Mouse (Mus musculus) megakaryocyte, embryonic 14.5 days (primary cell): Measurements from ENCODE around the gene Gtpbp10.

ENCODE experiments used
- FLI1 ChIP-seq: IDR thresholded peaks from 2 replicates; pipeline ENCODE4 v1.6.1; 2012; ENCODE audit warnings: low read length, inconsistent platforms, mixed read lengths
- GATA1 ChIP-seq: IDR thresholded peaks from 3 replicates; pipeline ENCODE4 v1.6.1; 2012; ENCODE audit warnings: mixed read lengths, low read length, inconsistent platforms, borderline replicate concordance

DNA sequence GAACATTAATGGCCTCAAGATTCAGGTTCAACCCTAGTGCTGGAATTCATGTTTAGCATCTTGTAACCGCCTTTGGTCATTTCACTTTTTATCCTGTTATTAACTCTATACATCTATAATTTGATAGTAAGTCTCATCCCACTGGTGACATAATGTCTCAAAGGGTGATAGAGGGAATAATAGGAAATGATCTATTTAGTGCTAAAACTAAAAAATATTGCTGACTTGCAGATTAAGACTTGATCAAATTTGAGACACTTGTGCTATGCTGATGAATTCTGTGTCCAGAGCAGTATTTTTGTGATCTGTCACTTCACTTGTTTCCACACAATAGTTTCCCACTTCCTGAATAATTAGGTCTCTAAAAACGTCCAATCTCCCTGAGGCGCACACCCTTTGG lies 47.9 kb downstream of the Gtpbp10 start:
- TF ChIP-seq FLI1 = no peak
- no peak for TF ChIP-seq GATA1
